Mouse (Mus musculus) layer of hippocampus, adult 2 months (tissue): ENCODE data around the gene Sccpdh. TPM values are rescaled to one million over a fixed set of nuclear protein-coding genes. Genes with fewer than 3 reads are reported as not detected.

Experiments
- DNase-seq, 2 experiments: peaks; one replicate each; pipeline ENCODE4 v3.0.0; 2022; ENCODE audit warnings: low spot score in 2 of 2
- H3K27ac ChIP-seq: fragments of 200-600 bp; 2 replicates; pipeline ENCODE4 v1.8.1; 2022
- H3K4me3 ChIP-seq: fragments of 200-600 bp; 2 replicates; pipeline ENCODE4 v1.8.1; 2022; ENCODE audit warnings: mild to moderate bottlenecking
- CTCF ChIP-seq: fragments of 200-600 bp; conservative IDR thresholded peaks from 2 replicates; pipeline ENCODE4 v1.8.1; 2022; ENCODE audit warnings: antibody characterized with exemption, mild to moderate bottlenecking, moderate library complexity
- total RNA-seq, 2 experiments: library from RNA; stranded (reverse); gene quantifications; 2 replicates each; pipeline ENCODE4 v1.2.3; 2021

The Sccpdh gene
- total RNA-seq, 2 experiments from 2014 or later = 54.6 to 56.1 TPM

DNA sequence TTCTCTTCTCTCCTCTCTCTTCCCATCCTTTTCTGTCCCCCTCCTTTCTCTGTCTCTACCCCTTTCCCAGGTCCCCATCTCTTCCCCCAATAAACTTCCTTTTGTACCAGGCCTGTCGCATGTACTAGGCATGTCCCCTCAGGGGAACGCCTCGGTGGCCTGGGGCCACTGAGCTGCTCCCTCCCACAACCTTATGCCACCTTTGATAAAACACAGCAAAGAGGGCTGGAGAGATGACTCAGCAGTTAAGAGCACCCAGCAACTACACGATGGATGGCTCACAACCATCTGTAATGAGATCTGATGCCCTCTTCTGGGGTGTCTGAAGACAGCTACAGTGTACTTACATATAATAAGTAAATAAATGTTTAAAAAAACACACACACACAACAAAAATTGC, 47.8 kb downstream of the Sccpdh start:
- peak; percentile 38 for TF ChIP-seq CTCF
- no peak overlapping the region for H3K4me3 ChIP-seq
- no peak for DNase-seq

DNA sequence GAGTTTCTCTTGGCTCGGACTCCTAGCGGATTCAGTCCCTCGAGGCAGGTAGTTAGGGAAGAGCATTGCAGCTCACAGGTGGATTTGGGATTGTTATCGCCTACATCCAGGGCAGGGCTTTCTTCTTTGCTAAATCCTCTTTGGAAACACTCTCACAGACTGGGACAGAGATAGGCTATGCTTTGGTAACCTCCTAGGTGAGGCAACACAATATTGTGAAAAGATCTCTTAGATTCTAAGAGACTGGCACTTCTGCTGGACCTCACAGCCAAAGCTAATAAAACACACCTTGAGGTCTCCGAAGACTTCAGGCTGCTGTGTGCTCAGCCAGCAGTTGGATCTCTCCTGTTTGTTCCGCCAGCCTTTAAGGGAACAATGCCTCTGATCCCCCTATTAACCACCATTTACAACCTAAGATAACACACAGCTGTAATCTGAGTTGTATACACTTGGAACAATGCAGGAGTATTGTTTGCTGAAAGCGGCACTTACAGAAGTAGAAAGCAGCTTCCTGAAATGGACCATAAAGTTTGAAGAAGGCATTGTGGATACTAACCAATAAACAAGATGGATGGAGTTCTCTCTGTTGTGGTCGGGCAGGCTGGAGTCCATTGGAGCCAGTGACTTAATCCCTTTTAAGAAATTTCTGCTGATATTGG, 54.9 kb downstream of the Sccpdh start:
- no peak for TF ChIP-seq CTCF

More for the DNA sequence above, 47.8 kb downstream of the Sccpdh start:
- H3K27ac ChIP-seq = no peak overlapping the region

DNA sequence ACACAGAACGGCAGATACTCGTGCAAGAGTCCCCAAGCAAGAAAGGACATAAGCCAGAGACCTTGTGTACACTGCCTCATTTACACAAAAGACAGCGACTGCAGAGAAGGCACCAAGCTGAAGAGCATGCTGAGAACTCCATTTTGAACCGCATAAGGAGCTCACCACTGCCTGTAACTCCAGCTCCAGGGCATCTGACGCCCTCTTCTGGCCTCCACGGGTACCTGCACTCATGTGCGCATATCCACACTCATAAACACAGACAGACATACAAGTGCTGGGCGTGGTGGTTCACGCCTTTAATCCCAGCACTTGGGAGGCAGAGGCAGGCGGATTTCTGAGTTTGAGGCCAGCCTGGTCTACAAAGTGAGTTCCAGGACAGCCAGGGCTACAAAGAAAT, 60.7 kb downstream of the Sccpdh start:
- Histone ChIP-seq H3K4me3 (no peak overlapping the region), H3K27ac (no peak overlapping the region)
- DNase-seq = no peak
- TF ChIP-seq CTCF = no peak

More for the DNA sequence above, 54.9 kb downstream of the Sccpdh start:
- H3K27ac ChIP-seq = no peak overlapping the region
- H3K4me3 ChIP-seq = no peak overlapping the region
- no peak for DNase-seq

DNA sequence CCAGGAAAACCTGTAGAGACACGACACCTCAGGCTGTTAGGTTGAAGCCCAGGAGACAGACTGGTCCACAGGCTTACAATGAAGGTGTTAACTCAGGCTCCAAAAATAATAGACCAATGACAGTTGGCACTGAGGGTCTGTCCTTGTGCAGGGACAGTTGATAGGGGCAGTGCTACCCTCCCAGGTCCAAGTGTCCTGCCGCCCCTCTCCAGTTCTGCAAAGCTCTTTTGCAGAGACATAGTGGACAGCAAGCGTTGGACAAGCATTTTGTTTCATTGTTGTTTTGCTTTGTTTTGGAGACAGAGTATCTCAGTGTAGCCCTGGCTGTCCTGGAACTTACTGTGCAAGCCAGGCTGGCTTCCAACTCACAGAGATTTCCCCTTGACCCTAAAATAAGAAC, 63.4 kb downstream of the Sccpdh start:
- no peak for TF ChIP-seq CTCF
- Histone ChIP-seq H3K4me3 (no peak overlapping the region), H3K27ac (no peak overlapping the region)
- no peak for DNase-seq

DNA sequence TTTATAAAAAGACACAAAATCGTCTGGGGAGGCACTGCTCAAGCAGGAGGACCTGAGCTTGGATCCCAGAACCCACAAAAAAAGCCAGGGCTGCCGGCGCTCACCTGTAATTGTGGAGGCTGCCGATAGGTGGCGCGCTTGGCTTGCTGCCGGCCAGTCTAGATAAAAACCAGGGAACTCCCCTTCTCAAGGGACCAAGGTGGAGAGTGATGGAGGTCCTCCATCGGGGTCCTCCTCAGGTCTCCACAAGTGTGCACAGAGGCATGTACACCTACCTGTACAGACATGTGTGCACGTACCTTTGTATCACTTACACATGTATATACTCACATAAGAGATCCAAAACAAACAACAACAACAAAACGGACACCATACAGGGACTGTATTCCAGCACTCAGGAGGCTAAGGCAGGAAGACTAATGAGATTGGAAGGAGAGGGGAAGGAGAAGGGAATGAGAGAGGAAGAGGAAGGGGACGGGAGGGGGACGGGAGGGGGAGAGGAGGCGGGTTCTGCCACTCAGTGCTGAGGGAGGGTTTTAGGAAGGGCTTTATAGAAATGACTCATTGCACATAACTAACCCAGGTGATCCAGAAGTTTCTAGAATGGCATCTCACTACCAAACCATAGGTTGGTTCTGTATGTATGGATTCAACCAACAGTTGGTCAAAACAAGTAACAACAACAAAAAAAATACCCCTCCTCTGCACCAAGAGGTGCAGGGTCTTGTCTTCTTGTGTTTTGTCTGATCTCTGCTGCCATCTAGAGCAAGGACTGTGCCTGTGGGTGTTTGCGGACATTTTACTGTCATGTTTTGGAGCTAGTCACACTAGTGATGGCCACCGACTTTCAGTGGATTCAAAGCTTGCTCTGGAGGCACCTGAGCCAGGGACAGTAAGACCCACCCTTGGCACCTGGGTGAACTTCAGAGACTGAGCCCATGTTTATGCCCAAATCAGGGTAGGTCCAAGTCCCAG, 66.8 kb downstream of the Sccpdh start:
- Histone ChIP-seq H3K27ac (peak overlapping the region; percentile 43), H3K4me3 (peak overlapping the region; percentile 57)
- peak; percentile 19 to 74 for DNase-seq
- TF ChIP-seq CTCF = peak; percentile 90

DNA sequence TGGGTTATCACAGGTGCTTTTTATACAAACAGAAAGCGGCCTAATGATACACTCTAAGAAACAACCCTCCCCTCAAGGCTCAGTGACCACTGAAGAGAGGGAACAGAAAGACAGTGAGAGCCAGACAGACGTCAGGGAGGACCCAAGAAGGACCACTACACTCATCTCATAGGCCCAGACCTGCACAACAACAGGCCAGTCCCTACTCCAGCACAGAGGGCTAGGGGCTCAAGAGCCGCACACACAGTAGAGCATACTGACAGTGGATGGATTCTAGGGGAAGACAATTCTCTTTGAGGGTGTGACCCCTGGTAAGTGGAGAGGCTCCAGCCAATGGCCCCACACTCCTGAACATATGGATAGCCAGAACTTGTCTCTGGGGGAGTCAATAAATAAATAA, 68.5 kb downstream of the Sccpdh start:
- DNase-seq = no peak
- Histone ChIP-seq H3K4me3 (no peak overlapping the region), H3K27ac (no peak overlapping the region)
- no peak for TF ChIP-seq CTCF

Other genes starting within 250 kb of the Sccpdh start
- 10 to 100 TPM; 21.1 to 24.5 TPM for gene Smyd3, start 150.2 kb upstream of the Sccpdh start, total RNA-seq
- gene Tfb2m, start 121.9 kb upstream of the Sccpdh start, total RNA-seq = 10 to 100 TPM; 21.0 to 24.8 TPM
- gene Cnst, start 121.8 kb upstream of the Sccpdh start, total RNA-seq = 10 to 100 TPM; 31.9 to 34.4 TPM
- gene Kif28, start 77.1 kb downstream of the Sccpdh start, total RNA-seq = under 1 TPM; 0.13 to 0.20 TPM
- gene Gm10518, start 135.2 kb downstream of the Sccpdh start, total RNA-seq = not detected
- 10 to 100 TPM; 40.0 to 41.8 TPM for gene Ahctf1, start 135.5 kb downstream of the Sccpdh start, total RNA-seq